Mouse (Mus musculus) bone marrow, adult 2 months (tissue): Measurements from ENCODE around the gene Zfp330. TPM values are rescaled to one million over a fixed set of nuclear protein-coding genes. Genes with fewer than 3 reads are reported as not detected.
A peak's percentile ranks its signal among the peaks of the same experiment; 100 is the strongest.

Experiments used
- H3K27ac ChIP-seq: fragments of 200-500 bp; 2 replicates; pipeline ENCODE4 v1.5.1; 2012; ENCODE audit warnings: low read depth, mild to moderate bottlenecking, control low read depth, inconsistent platforms, low read length; ENCODE audit not compliant: control insufficient read depth, poor library complexity, insufficient read depth
- H3K4me1 ChIP-seq: fragments of 200-500 bp; 2 replicates; pipeline ENCODE4 v1.6.1; 2011; ENCODE audit warnings: low read length; ENCODE audit not compliant: control insufficient read depth, insufficient read depth
- H3K4me3 ChIP-seq: fragments of 200-500 bp; replicated peaks from 2 replicates; pipeline ENCODE3; 2011; ENCODE audit warnings: mild to moderate bottlenecking, low read depth, low read length, control low read depth; ENCODE audit not compliant: control insufficient read depth
- CTCF ChIP-seq: fragments of 200-500 bp; IDR thresholded peaks from 2 replicates; pipeline ENCODE4 v1.5.1; 2011; ENCODE audit warnings: low read length, control low read depth; ENCODE audit not compliant: control insufficient read depth, insufficient read depth
- POLR2A ChIP-seq: fragments of 200-500 bp; IDR thresholded peaks from 2 replicates; pipeline ENCODE4 v1.6.1; 2011; ENCODE audit warnings: low read depth, mild to moderate bottlenecking, control low read depth, low read length, borderline replicate concordance; ENCODE audit not compliant: control insufficient read depth
- WGBS: fragments of 180-500 bp; shearing (Covaris S2); methylation state at CpG from one replicate; pipeline ENCODE4 v1.1.7; 2018; 5-methylcytosine and 5-hydroxymethylcytosine counted together
- polyA plus RNA-seq: library from polyadenylated mRNA; stranded (reverse); fragments of >200 nt; gene quantifications from 2 replicates; pipeline ENCODE4 v1.2.4, GENCODE M21; 2011; ENCODE audit warnings: low replicate concordance; ENCODE audit not compliant: missing spikeins, insufficient read depth, insufficient read length

Gene Zfp330
- polyA plus RNA-seq, 1 experiment = 31.4 TPM

- H3K4me3 ChIP-seq = no peak overlapping the region
- no peaks in the 10 kb centered on the region for H3K4me1 ChIP-seq
- no peak overlapping the region for H3K27ac ChIP-seq
- TF ChIP-seq CTCF (no peak), POLR2A (no peak)
Observed at GRCm38 (mm10) chr8:82746617-82747016, 27.3 kb downstream of the Zfp330 start.

- Histone ChIP-seq H3K4me1 (no peaks in the 10 kb centered on the region), H3K4me3 (no peak overlapping the region), H3K27ac (no peak overlapping the region)
- peak; percentile 61 for TF ChIP-seq CTCF
- no peak for TF ChIP-seq POLR2A
- WGBS = 52% methylated on average over 10 of the region's 10 CpGs
Observed at GRCm38 (mm10) chr8:82743905-82744904, 29.8 kb downstream of the Zfp330 start.

Other genes with a start within 250 kb of the Zfp330 start
- gene Rnf150, start 89.2 kb upstream of the Zfp330 start, polyA plus RNA-seq = 0.63 and 1.4 TPM in 2 replicates